Mouse (Mus musculus): ENCODE data around the gene 1700061G19Rik.

- no peak for TF ChIP-seq CTCF (IDR thresholded peaks at IDR 0.05; ENCODE audit: extremely low read depth, insufficient read length, insufficient replicate concordance, low read depth, low read length)
- TF ChIP-seq POLR2A (IDR thresholded peaks at IDR 0.05; ENCODE audit: low read depth, low read length): no peak
These were observed 14.7 kb downstream of the 1700061G19Rik start for GRCm38 (mm10) chr17:56890018-56890417.
